Mouse (Mus musculus): ENCODE measurements around the gene Acaa1b. TPM values are rescaled to one million over a fixed set of nuclear protein-coding genes. Genes with fewer than 3 reads are reported as not detected.

Acaa1b gene
- polyA plus RNA-seq, 1 experiment: 10.2 TPM

DNA sequence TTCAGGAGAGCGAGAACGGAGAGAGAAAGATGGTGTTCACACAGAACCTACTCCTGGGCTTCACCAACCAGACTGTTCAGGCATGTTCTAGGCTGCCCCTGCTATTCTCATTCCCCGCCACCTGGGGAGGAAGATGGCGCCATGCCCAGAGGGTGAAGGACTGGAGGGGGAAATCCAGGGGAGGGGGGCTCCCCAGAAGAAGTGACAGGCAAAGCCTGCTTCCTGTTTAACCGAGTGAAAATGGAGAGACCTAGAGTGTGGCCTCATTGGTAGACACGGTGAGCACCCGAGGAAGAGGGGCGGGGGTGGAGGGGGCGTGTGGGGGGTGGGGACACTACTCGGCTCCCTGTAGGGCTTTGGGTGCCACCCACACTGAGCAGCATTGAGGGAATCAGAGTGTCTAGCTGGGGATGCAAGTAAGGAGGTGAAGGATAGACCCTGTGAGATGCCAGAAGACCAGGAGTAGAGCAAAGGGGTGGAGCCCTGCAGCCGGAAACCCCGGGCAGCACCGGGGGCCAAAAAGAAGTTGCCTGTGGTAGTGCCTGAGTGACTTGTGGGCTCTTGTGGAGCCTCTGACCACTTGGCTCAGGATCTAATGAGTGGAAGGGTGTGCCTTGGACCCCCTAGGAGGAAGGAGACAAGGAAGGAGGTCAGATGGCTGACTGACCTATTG lies 10.7 kb downstream of the Acaa1b start:
- WGBS: 37% methylated on average over 13 of the region's 13 CpGs
- no peak for TF ChIP-seq CTCF (IDR thresholded peaks at IDR 0.05; ENCODE audit: borderline replicate concordance, control insufficient read depth, extremely low read depth, insufficient read depth, low read length, poor library complexity)
- no peak for TF ChIP-seq POLR2A (IDR thresholded peaks at IDR 0.05; ENCODE audit: control insufficient read depth, extremely low read depth, insufficient read depth, low read length, poor library complexity)
- Histone ChIP-seq H3K4me3 (ENCODE audit: control insufficient read depth, insufficient read depth, low read length) (no peak overlapping the region), H3K4me1 (replicated peaks; ENCODE audit: control insufficient read depth, insufficient read depth, low read length) (no peaks in the 10 kb centered on the region), H3K27me3 (ENCODE audit: control insufficient read depth, insufficient read depth, low read length) (no peaks in the 10 kb centered on the region), H3K27ac (ENCODE audit: control insufficient read depth, insufficient read depth, low read length) (no peak overlapping the region), H3K36me3 (ENCODE audit: control insufficient read depth, insufficient read depth, low read length) (no peaks in the 10 kb centered on the region)
- DNase-seq: no peak

GRCm38 (mm10) chr9:119145638-119146037 lies 11.3 kb downstream of the Acaa1b start:
- no peak overlapping the region for H3K27ac ChIP-seq (ENCODE audit: control insufficient read depth, insufficient read depth, low read length)
- TF ChIP-seq POLR2A (IDR thresholded peaks at IDR 0.05; ENCODE audit: control insufficient read depth, extremely low read depth, insufficient read depth, low read length, poor library complexity): no peak
- TF ChIP-seq CTCF (IDR thresholded peaks at IDR 0.05; ENCODE audit: borderline replicate concordance, control insufficient read depth, extremely low read depth, insufficient read depth, low read length, poor library complexity): no peak
- whole genome bisulfite sequencing: 75% methylated on average over 6 of the region's 6 CpGs

DNA sequence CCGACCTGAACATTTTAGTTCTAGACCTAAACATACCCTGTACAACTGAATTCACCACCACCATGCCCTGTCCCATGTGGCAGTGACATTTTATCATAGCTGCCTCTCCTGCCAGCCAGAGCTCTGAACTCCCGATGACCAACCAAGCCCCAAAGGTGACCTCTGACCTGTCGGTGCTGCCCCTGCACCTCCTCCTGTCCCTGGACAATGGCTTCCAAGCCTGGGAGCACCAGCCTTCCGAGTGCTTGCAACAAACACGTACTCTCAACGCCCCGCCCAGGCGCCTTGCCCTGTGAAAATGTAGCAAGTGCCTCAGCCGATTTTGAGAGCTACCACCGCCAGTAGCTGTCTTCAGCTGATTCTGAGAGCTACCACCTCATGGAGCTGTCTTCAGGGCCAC lies 11.8 kb downstream of the Acaa1b start:
- H3K27me3 ChIP-seq (ENCODE audit: control insufficient read depth, insufficient read depth, low read length): no peaks in the 10 kb centered on the region
- DNase-seq: no peak
- TF ChIP-seq CTCF (IDR thresholded peaks at IDR 0.05; ENCODE audit: borderline replicate concordance, control insufficient read depth, extremely low read depth, insufficient read depth, low read length, poor library complexity) (no peak), POLR2A (IDR thresholded peaks at IDR 0.05; ENCODE audit: control insufficient read depth, extremely low read depth, insufficient read depth, low read length, poor library complexity) (no peak)
- no peak overlapping the region for H3K4me3 ChIP-seq (ENCODE audit: control insufficient read depth, insufficient read depth, low read length)
- no peak overlapping the region for H3K27ac ChIP-seq (ENCODE audit: control insufficient read depth, insufficient read depth, low read length)
- H3K36me3 ChIP-seq (ENCODE audit: control insufficient read depth, insufficient read depth, low read length): no peaks in the 10 kb centered on the region
- no peaks in the 10 kb centered on the region for H3K4me1 ChIP-seq (replicated peaks; ENCODE audit: control insufficient read depth, insufficient read depth, low read length)
- 77% methylated on average over 10 of the region's 10 CpGs for WGBS

More at GRCm38 (mm10) chr9:119145638-119146037, 11.3 kb downstream of the Acaa1b start:
- H3K4me3 ChIP-seq (ENCODE audit: control insufficient read depth, insufficient read depth, low read length): no peak overlapping the region
- DNase-seq: no peak
- no peaks in the 10 kb centered on the region for H3K4me1 ChIP-seq (replicated peaks; ENCODE audit: control insufficient read depth, insufficient read depth, low read length)
- H3K36me3 ChIP-seq (ENCODE audit: control insufficient read depth, insufficient read depth, low read length): no peaks in the 10 kb centered on the region
- H3K27me3 ChIP-seq (ENCODE audit: control insufficient read depth, insufficient read depth, low read length): no peaks in the 10 kb centered on the region

GRCm38 (mm10) chr9:119144696-119145095 lies 12.2 kb downstream of the Acaa1b start:
- H3K36me3 ChIP-seq (ENCODE audit: control insufficient read depth, insufficient read depth, low read length): no peaks in the 10 kb centered on the region
- no peak overlapping the region for H3K4me3 ChIP-seq (ENCODE audit: control insufficient read depth, insufficient read depth, low read length)
- H3K27ac ChIP-seq (ENCODE audit: control insufficient read depth, insufficient read depth, low read length): no peak overlapping the region
- H3K27me3 ChIP-seq (ENCODE audit: control insufficient read depth, insufficient read depth, low read length): no peaks in the 10 kb centered on the region
- 90% methylated on average over 8 of the region's 8 CpGs for WGBS
- no peaks in the 10 kb centered on the region for H3K4me1 ChIP-seq (replicated peaks; ENCODE audit: control insufficient read depth, insufficient read depth, low read length)
- DNase-seq: no peak
- TF ChIP-seq POLR2A (IDR thresholded peaks at IDR 0.05; ENCODE audit: control insufficient read depth, extremely low read depth, insufficient read depth, low read length, poor library complexity) (no peak), CTCF (IDR thresholded peaks at IDR 0.05; ENCODE audit: borderline replicate concordance, control insufficient read depth, extremely low read depth, insufficient read depth, low read length, poor library complexity) (no peak)

DNA sequence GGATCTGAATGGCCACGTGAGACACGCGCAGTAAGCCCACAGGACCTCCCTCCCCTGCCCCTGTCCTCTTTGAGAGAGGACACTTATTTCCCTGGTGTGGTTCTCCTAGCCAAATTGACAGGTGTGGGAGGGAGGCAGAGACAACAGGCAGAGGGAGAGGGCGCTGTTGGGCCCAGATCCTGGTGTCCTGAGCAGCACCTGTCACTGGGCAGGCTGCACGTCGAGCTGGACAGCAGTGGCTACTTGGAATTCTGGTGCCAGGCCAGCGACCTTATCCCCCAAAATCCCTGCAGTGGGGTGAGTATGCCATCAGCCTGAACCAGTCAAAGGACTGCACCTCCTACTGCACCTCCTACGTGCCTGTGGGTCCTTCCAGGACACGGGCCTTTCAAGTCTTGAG lies 13.5 kb downstream of the Acaa1b start:
- H3K27me3 ChIP-seq (ENCODE audit: control insufficient read depth, insufficient read depth, low read length): no peaks in the 10 kb centered on the region
- no peak for DNase-seq
- no peak overlapping the region for H3K4me3 ChIP-seq (ENCODE audit: control insufficient read depth, insufficient read depth, low read length)
- WGBS: 85% methylated on average over 9 of the region's 9 CpGs
- no peak for TF ChIP-seq POLR2A (IDR thresholded peaks at IDR 0.05; ENCODE audit: control insufficient read depth, extremely low read depth, insufficient read depth, low read length, poor library complexity)
- no peak for TF ChIP-seq CTCF (IDR thresholded peaks at IDR 0.05; ENCODE audit: borderline replicate concordance, control insufficient read depth, extremely low read depth, insufficient read depth, low read length, poor library complexity)
- no peak overlapping the region for H3K27ac ChIP-seq (ENCODE audit: control insufficient read depth, insufficient read depth, low read length)
- no peaks in the 10 kb centered on the region for H3K36me3 ChIP-seq (ENCODE audit: control insufficient read depth, insufficient read depth, low read length)
- no peaks in the 10 kb centered on the region for H3K4me1 ChIP-seq (replicated peaks; ENCODE audit: control insufficient read depth, insufficient read depth, low read length)

- no peak overlapping the region for H3K27ac ChIP-seq (ENCODE audit: control insufficient read depth, insufficient read depth, low read length)
- DNase-seq: no peak
- 92% methylated on average over 5 of the region's 5 CpGs for WGBS
- no peak overlapping the region for H3K4me3 ChIP-seq (ENCODE audit: control insufficient read depth, insufficient read depth, low read length)
- H3K27me3 ChIP-seq (ENCODE audit: control insufficient read depth, insufficient read depth, low read length): no peaks in the 10 kb centered on the region
- TF ChIP-seq CTCF (IDR thresholded peaks at IDR 0.05; ENCODE audit: borderline replicate concordance, control insufficient read depth, extremely low read depth, insufficient read depth, low read length, poor library complexity) (no peak), POLR2A (IDR thresholded peaks at IDR 0.05; ENCODE audit: control insufficient read depth, extremely low read depth, insufficient read depth, low read length, poor library complexity) (no peak)
- H3K36me3 ChIP-seq (ENCODE audit: control insufficient read depth, insufficient read depth, low read length): no peaks in the 10 kb centered on the region
- H3K4me1 ChIP-seq (replicated peaks; ENCODE audit: control insufficient read depth, insufficient read depth, low read length): no peaks in the 10 kb centered on the region
These were observed 14.8 kb downstream of the Acaa1b start for GRCm38 (mm10) chr9:119142066-119142465.

DNA sequence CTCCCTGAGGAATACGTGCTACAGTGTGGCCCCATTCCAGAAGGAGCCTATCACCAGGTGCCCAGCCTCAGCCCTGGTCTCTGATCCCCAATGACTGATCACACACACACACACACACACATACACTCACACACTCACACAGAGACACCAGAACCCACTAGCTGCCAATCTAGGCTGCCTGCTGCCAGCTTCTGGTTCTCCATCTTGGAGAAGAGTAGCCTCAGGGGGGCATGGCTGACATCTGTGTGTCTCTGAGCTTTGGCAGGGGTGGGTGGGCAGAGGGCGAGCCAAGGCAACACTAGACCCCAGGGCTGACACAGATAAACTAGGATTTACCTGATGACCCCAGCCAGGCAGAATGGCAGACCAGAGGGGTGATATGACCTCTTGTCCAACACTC lies 18.1 kb downstream of the Acaa1b start:
- no peak for TF ChIP-seq CTCF (IDR thresholded peaks at IDR 0.05; ENCODE audit: borderline replicate concordance, control insufficient read depth, extremely low read depth, insufficient read depth, low read length, poor library complexity)
- no peak for TF ChIP-seq POLR2A (IDR thresholded peaks at IDR 0.05; ENCODE audit: control insufficient read depth, extremely low read depth, insufficient read depth, low read length, poor library complexity)
- Histone ChIP-seq H3K4me3 (ENCODE audit: control insufficient read depth, insufficient read depth, low read length) (no peak overlapping the region), H3K36me3 (ENCODE audit: control insufficient read depth, insufficient read depth, low read length) (no peaks in the 10 kb centered on the region), H3K27ac (ENCODE audit: control insufficient read depth, insufficient read depth, low read length) (no peak overlapping the region), H3K27me3 (ENCODE audit: control insufficient read depth, insufficient read depth, low read length) (no peaks in the 10 kb centered on the region), H3K4me1 (replicated peaks; ENCODE audit: control insufficient read depth, insufficient read depth, low read length) (no peaks in the 10 kb centered on the region)
- WGBS: 86% methylated on average over 2 of the region's 2 CpGs
- DNase-seq: no peak
